In the genomic region with DNA sequence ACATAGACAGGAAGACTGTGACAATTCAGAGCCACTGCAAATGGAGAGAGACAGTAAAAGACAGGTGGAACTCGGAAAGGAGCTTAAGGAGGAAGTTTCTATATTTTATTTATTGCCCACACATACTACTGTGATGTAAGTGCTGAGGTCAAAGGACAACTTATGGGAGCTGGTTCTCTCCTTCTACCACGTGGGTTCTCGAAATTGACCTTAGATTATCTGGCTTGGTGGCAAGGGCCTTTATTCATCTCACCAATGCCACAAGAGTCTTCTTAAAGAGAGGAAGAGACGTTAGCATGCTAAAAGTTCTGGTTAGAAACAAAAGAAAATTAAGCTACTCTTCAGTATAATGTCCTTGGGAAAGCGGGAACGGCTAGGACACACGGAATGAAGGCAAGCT, we compare ENCODE assay signal across 8 mouse cellular contexts. TPM values are rescaled to one million over a fixed set of nuclear protein-coding genes. Genes with fewer than 3 reads are reported as not detected.
DNase-seq lines count a peak whose midpoint lies in the region; ATAC-seq and TF ChIP-seq lines count a peak whose summit lies in the region.

No protein-coding gene starts in this region.

- no peak for DNase-seq in lung, postnatal 25 days (ENCODE audit: low spot score)
- no peak for DNase-seq in limb, embryonic 10.5 days (ENCODE audit: low spot score)
- DNase-seq in layer of hippocampus, postnatal 10 days (ENCODE audit: low spot score in 2 of 2) = no peak
- no peak for DNase-seq in gastrocnemius, postnatal 36 days
- no peak for DNase-seq in gastrocnemius, postnatal 4 days (ENCODE audit: low spot score in 2 of 2)

- TF ChIP-seq CTCF in olfactory bulb, adult 2 months (IDR thresholded peaks at IDR 0.05; ENCODE audit: insufficient read depth, low read depth, low read length) = no peak

- peak overlapping the region; percentile 83 for H3K4me3 ChIP-seq in lung, embryonic 15.5 days
- H3K4me3 ChIP-seq in embryonic facial prominence, embryonic 15.5 days (replicated peaks) = peak overlapping the region; percentile 81
- H3K4me3 ChIP-seq in limb, embryonic 10.5 days = peak overlapping the region; percentile 93
- H3K4me3 ChIP-seq in olfactory bulb, adult 2 months (ENCODE audit: insufficient read depth, low read depth, low read length) = peak overlapping the region; percentile 99

- H3K9me3 ChIP-seq in lung, embryonic 15.5 days = no peaks in the 10 kb centered on the region
- H3K9me3 ChIP-seq in embryonic facial prominence, embryonic 15.5 days (replicated peaks) = no peaks in the 10 kb centered on the region
- no peaks in the 10 kb centered on the region for H3K9me3 ChIP-seq in limb, embryonic 10.5 days (replicated peaks)

- no peak for ATAC-seq in lung, embryonic 15.5 days (ENCODE audit: borderline replicate concordance, extremely low read depth, low FRiP score, low TSS enrichment)
- no peak for ATAC-seq in embryonic facial prominence, embryonic 15.5 days (ENCODE audit: insufficient number of reproducible peaks, low FRiP score, low TSS enrichment, low read depth)

- peaks cover 15% of the 10 kb centered on the region for H3K4me1 ChIP-seq in lung, embryonic 15.5 days
- H3K4me1 ChIP-seq in embryonic facial prominence, embryonic 15.5 days = peaks cover 17% of the 10 kb centered on the region; the same call in 1 of the 2 replicates
- H3K4me1 ChIP-seq in limb, embryonic 10.5 days = peaks cover 16% of the 10 kb centered on the region
- H3K4me1 ChIP-seq in olfactory bulb, adult 2 months (ENCODE audit: control insufficient read depth, insufficient read depth, low read length) = no peaks in the 10 kb centered on the region

- TF ChIP-seq POLR2A in olfactory bulb, adult 2 months (IDR thresholded peaks at IDR 0.05; ENCODE audit: insufficient read depth, low read depth, low read length) = no peak

- WGBS in lung, embryonic 15.5 days = 11% methylated on average over 7 of the region's 7 CpGs
- 16% methylated on average over 7 of the region's 7 CpGs for WGBS in embryonic facial prominence, embryonic 15.5 days
- WGBS in limb, embryonic 10.5 days = 30% methylated on average over 7 of the region's 7 CpGs
- WGBS in olfactory bulb, adult 2 months = 31% methylated on average over 7 of the region's 7 CpGs

- H3K27ac ChIP-seq in lung, embryonic 15.5 days = peak overlapping the region; percentile 100
- peak overlapping the region; percentile 100; the same call in 1 of the 2 replicates for H3K27ac ChIP-seq in embryonic facial prominence, embryonic 15.5 days (replicated peaks)
- peak overlapping the region; percentile 99 for H3K27ac ChIP-seq in limb, embryonic 10.5 days
- H3K27ac ChIP-seq in olfactory bulb, adult 2 months (ENCODE audit: insufficient read depth, low read depth, low read length) = 0 out of 2 replicates have a peak overlapping the region, but pooled peaks have one; percentile 54

- H3K27me3 ChIP-seq in lung, embryonic 15.5 days = no peaks in the 10 kb centered on the region
- H3K27me3 ChIP-seq in embryonic facial prominence, embryonic 15.5 days = no peaks in the 10 kb centered on the region
- no peaks in the 10 kb centered on the region for H3K27me3 ChIP-seq in limb, embryonic 10.5 days (ENCODE audit: low read depth, poor library complexity, severe bottlenecking)

- intact Hi-C loops in gastrocnemius, postnatal 36 days (cut with DNase I) = loop anchor here (5.0 to 10.0 kb wide), 2 partner anchors 86 to 153 kb away; partner anchors contain the start of gene Mettl21a

- H3K36me3 ChIP-seq in lung, embryonic 15.5 days = peaks cover 3% of the 10 kb centered on the region; the same call in 1 of the 2 replicates
- H3K36me3 ChIP-seq in embryonic facial prominence, embryonic 15.5 days = no peaks in the 10 kb centered on the region
- H3K36me3 ChIP-seq in limb, embryonic 10.5 days = peaks cover 8% of the 10 kb centered on the region

- H3K4me2 ChIP-seq in lung, embryonic 15.5 days = peak overlapping the region; percentile 85
- peak overlapping the region; percentile 85 for H3K4me2 ChIP-seq in embryonic facial prominence, embryonic 15.5 days (replicated peaks)

- peak overlapping the region; percentile 97 for H3K9ac ChIP-seq in lung, embryonic 15.5 days
- H3K9ac ChIP-seq in embryonic facial prominence, embryonic 15.5 days = peak overlapping the region; percentile 97

RNA-seq across cellular contexts. Expression of gene Creb1, which starts 0.9 kb away (rescaled TPM):
- 35.1 and 36.4 TPM in 2 replicates for polyA plus RNA-seq in lung, embryonic 15.5 days (2015; fragmentation: Nextera tagmentation; extraction: Ambion mirVana)
- polyA plus RNA-seq in embryonic facial prominence, embryonic 15.5 days (2015; fragmentation: Nextera tagmentation; extraction: Ambion mirVana) = 29.0 and 30.2 TPM in 2 replicates
- polyA plus RNA-seq in limb, embryonic 10.5 days (2016; fragmentation: Nextera tagmentation; extraction: Ambion mirVana) = 41.8 and 48.6 TPM in 2 replicates
- 112 TPM in 1 of 2 replicates, not detected in the other for polyA plus RNA-seq in olfactory bulb, adult 2 months (2012; ENCODE audit: insufficient read depth, insufficient read length, low replicate concordance, missing spikeins)
- 10 to 100 TPM; 34.1 to 47.5 TPM for total RNA-seq in layer of hippocampus, postnatal 10 days (2021)
- total RNA-seq in gastrocnemius, postnatal 36 days (2021) = 10 to 100 TPM; 14.7 to 17.6 TPM
- 10 to 100 TPM; 39.0 to 39.6 TPM for total RNA-seq in gastrocnemius, postnatal 4 days (2021)
